In the genomic region with DNA sequence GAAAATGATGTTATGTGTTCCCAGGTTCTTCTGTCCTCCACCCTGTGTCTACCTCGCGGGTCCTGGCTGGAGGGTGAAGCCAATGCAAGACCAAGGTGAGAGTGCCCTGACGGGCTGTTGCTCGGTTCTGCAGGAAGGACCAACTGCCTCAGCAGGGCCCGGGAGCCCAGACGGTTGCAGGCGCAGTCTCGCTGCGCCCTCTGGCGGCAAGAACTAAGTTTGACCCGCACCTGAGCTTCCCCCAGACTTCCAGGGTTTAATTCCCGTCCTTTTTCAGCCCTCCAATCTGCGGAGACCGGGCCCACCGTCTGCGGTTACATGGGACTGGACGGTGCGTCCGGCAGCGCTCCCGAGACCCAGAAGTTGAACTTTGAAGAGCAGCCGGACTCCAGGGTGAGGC, we compare ENCODE assay signal across 10 mouse cellular contexts. TPM values are rescaled to one million over a fixed set of nuclear protein-coding genes. Genes with fewer than 3 reads are reported as not detected.
A peak's percentile ranks its signal among the peaks of the same experiment; 100 is the strongest.
DNase-seq lines count a peak whose midpoint lies in the region; ATAC-seq and TF ChIP-seq lines count a peak whose summit lies in the region.
"Had no signal": no experiment of that assay in that cellular context is flagged by ENCODE, and none has a peak within 500 bp of the region (broad histone marks: within the 10 kb centered on the region; RNA-seq: fewer than 3 reads in every experiment).

No protein-coding gene starts in this region.

- H3K4me2 ChIP-seq in forebrain, embryonic 15.5 days (replicated peaks): no peak overlapping the region
- peak overlapping the region; percentile 22; the same call in 1 of the 2 replicates for H3K4me2 ChIP-seq in heart, postnatal 0 days (ENCODE audit: low read depth, low read length)

- H3K27ac ChIP-seq in forebrain, embryonic 10.5 days: no peak overlapping the region
- no peak overlapping the region for H3K27ac ChIP-seq in forebrain, embryonic 15.5 days (replicated peaks)
- H3K27ac ChIP-seq in bone marrow macrophage, adult 2 months (ENCODE audit: insufficient read depth, low read depth, low read length): no peak overlapping the region
- no peak overlapping the region for H3K27ac ChIP-seq in embryonic fibroblast, embryonic 13.5 days (ENCODE audit: insufficient read depth, low read length)
- H3K27ac ChIP-seq in heart, postnatal 0 days (ENCODE audit: low read depth): no peak overlapping the region
- no peak overlapping the region for H3K27ac ChIP-seq in layer of hippocampus, adult 2 months
- H3K27ac ChIP-seq: macrophage had no signal

- ATAC-seq in forebrain, embryonic 15.5 days (replicated peaks): no peak; the same call in 1 of the 2 replicates
- ATAC-seq in heart, postnatal 0 days (ENCODE audit: insufficient read depth, low read depth): peak; percentile 47; the same call in 1 of the 2 replicates
- ATAC-seq: Patski had no signal

- no peak for TF ChIP-seq EP300 in heart, postnatal 0 days (IDR thresholded peaks at IDR 0.05; ENCODE audit: low read depth)

- no peak overlapping the region for H3K4me3 ChIP-seq in forebrain, embryonic 10.5 days
- no peak overlapping the region for H3K4me3 ChIP-seq in forebrain, embryonic 15.5 days
- H3K4me3 ChIP-seq in bone marrow macrophage, adult 2 months (ENCODE audit: insufficient read depth, low read length): 0 out of 2 replicates have a peak overlapping the region, but pooled peaks have one; percentile 3
- no peak overlapping the region for H3K4me3 ChIP-seq in embryonic fibroblast, embryonic 13.5 days (ENCODE audit: insufficient read depth, low read length)
- no peak overlapping the region for H3K4me3 ChIP-seq in heart, postnatal 0 days (ENCODE audit: low read depth, low read length)
- no peak overlapping the region for H3K4me3 ChIP-seq in layer of hippocampus, adult 2 months

- peak; percentile 97 for TF ChIP-seq CTCF in bone marrow macrophage, adult 2 months (IDR thresholded peaks at IDR 0.05; ENCODE audit: low read depth, low read length)
- TF ChIP-seq CTCF in embryonic fibroblast, embryonic 13.5 days (IDR thresholded peaks at IDR 0.05; ENCODE audit: borderline replicate concordance, insufficient read depth, low read length): peak; percentile 83
- peak; percentile 78 for TF ChIP-seq CTCF in heart, postnatal 0 days (IDR thresholded peaks at IDR 0.05; ENCODE audit: low read depth)
- TF ChIP-seq CTCF in layer of hippocampus, adult 2 months (conservative IDR thresholded peaks at IDR 0.05): peak; percentile 97

- no peak overlapping the region for H3K9ac ChIP-seq in forebrain, embryonic 15.5 days (replicated peaks)
- H3K9ac ChIP-seq in heart, postnatal 0 days (replicated peaks; ENCODE audit: low read depth, low read length): no peak overlapping the region

- H3K27me3 ChIP-seq in forebrain, embryonic 10.5 days (ENCODE audit: poor library complexity, severe bottlenecking): peaks cover 88% of the 10 kb centered on the region
- peaks cover 69% of the 10 kb centered on the region for H3K27me3 ChIP-seq in forebrain, embryonic 15.5 days
- H3K27me3 ChIP-seq in heart, postnatal 0 days (ENCODE audit: control insufficient read depth, insufficient read depth, low read length): peaks cover 86% of the 10 kb centered on the region
- H3K27me3 ChIP-seq: Patski had no signal

- peaks cover 28% of the 10 kb centered on the region for H3K4me1 ChIP-seq in forebrain, embryonic 10.5 days
- peaks cover 11% of the 10 kb centered on the region for H3K4me1 ChIP-seq in forebrain, embryonic 15.5 days
- H3K4me1 ChIP-seq in bone marrow macrophage, adult 2 months (ENCODE audit: control insufficient read depth, insufficient read depth, low read length): no peaks in the 10 kb centered on the region
- 0 out of 2 replicates have a peak, but pooled peaks cover 2% of the 10 kb centered on the region for H3K4me1 ChIP-seq in embryonic fibroblast, embryonic 13.5 days (ENCODE audit: control insufficient read depth, insufficient read depth, low read length)
- no peaks in the 10 kb centered on the region for H3K4me1 ChIP-seq in heart, postnatal 0 days (ENCODE audit: control insufficient read depth, insufficient read depth)

- H3K9me3 ChIP-seq in forebrain, embryonic 10.5 days: no peaks in the 10 kb centered on the region
- no peaks in the 10 kb centered on the region for H3K9me3 ChIP-seq in forebrain, embryonic 15.5 days
- no peaks in the 10 kb centered on the region for H3K9me3 ChIP-seq in heart, postnatal 0 days (replicated peaks; ENCODE audit: control insufficient read depth, low read length)

- 1% methylated on average over 22 of the region's 22 CpGs for WGBS in forebrain, embryonic 10.5 days
- under 1% methylated on average over 22 of the region's 22 CpGs for WGBS in forebrain, embryonic 15.5 days
- WGBS in heart, postnatal 0 days: under 1% methylated on average over 22 of the region's 22 CpGs

- no peak for TF ChIP-seq POLR2A in bone marrow macrophage, adult 2 months (IDR thresholded peaks at IDR 0.05; ENCODE audit: borderline replicate concordance, low read depth, low read length)
- no peak for TF ChIP-seq POLR2A in embryonic fibroblast, embryonic 13.5 days (IDR thresholded peaks at IDR 0.05; ENCODE audit: low read depth, low read length)

- DNase-seq in forebrain, embryonic 10.5 days (ENCODE audit: extremely low spot score, low spot score): peak; percentile 79
- DNase-seq in heart, postnatal 0 days (ENCODE audit: low spot score): peak; percentile 60
- DNase-seq in layer of hippocampus, adult 2 months (ENCODE audit: low spot score in 2 of 2): peak; percentile 56 to 74
- DNase-seq in lung, postnatal 14 days: peak; percentile 81
- DNase-seq in skeletal muscle tissue, adult 2 months (ENCODE audit: low read depth, low spot score): peak; percentile 42

- H3K36me3 ChIP-seq in forebrain, embryonic 10.5 days (replicated peaks): no peaks in the 10 kb centered on the region
- no peaks in the 10 kb centered on the region for H3K36me3 ChIP-seq in forebrain, embryonic 15.5 days
- no peaks in the 10 kb centered on the region for H3K36me3 ChIP-seq in heart, postnatal 0 days (replicated peaks; ENCODE audit: control insufficient read depth, insufficient read depth, low read length)

RNA-seq across cellular contexts. Expression of gene Matn4, which starts 2.7 kb away (rescaled TPM):
- polyA plus RNA-seq in forebrain, embryonic 10.5 days (2016; fragmentation: Nextera tagmentation; extraction: Ambion mirVana): not detected in 2 replicates
- 0.94 and 1.1 TPM in 2 replicates for polyA plus RNA-seq in forebrain, embryonic 15.5 days (2015; fragmentation: Nextera tagmentation; extraction: Ambion mirVana)
- not detected in 2 replicates for polyA plus RNA-seq in bone marrow macrophage, adult 2 months (2012; ENCODE audit: insufficient read depth, insufficient read length, missing spikeins)
- 0.18 and 3.1 TPM in 2 replicates for polyA plus RNA-seq in embryonic fibroblast, embryonic 13.5 days (2011; ENCODE audit: insufficient read length, low read depth, missing spikeins)
- 1.7 and 3.3 TPM in 2 replicates for total RNA-seq in heart, postnatal 0 days (2014; rRNA removed; ENCODE audit: low replicate concordance)
- 1.1 and 1.5 TPM in 2 replicates for polyA plus RNA-seq in heart, postnatal 0 days (2015; fragmentation: Nextera tagmentation; extraction: Ambion mirVana)
- 10 to 100 TPM; 10.3 to 11.2 TPM for total RNA-seq in layer of hippocampus, adult 2 months (2021)
- polyA plus RNA-seq: macrophage had no signal

RNA-seq across cellular contexts. Expression of gene Rbpjl, which starts 4.8 kb away (rescaled TPM):
- polyA plus RNA-seq in forebrain, embryonic 10.5 days (2016; fragmentation: Nextera tagmentation; extraction: Ambion mirVana): not detected in 2 replicates
- polyA plus RNA-seq in forebrain, embryonic 15.5 days (2015; fragmentation: Nextera tagmentation; extraction: Ambion mirVana): 0.05 TPM in 1 of 2 replicates, not detected in the other
- not detected in 2 replicates for polyA plus RNA-seq in bone marrow macrophage, adult 2 months (2012; ENCODE audit: insufficient read depth, insufficient read length, missing spikeins)
- polyA plus RNA-seq in embryonic fibroblast, embryonic 13.5 days (2011; ENCODE audit: insufficient read length, low read depth, missing spikeins): not detected in 2 replicates
- total RNA-seq in heart, postnatal 0 days (2014; rRNA removed; ENCODE audit: low replicate concordance): not detected in 2 replicates
- polyA plus RNA-seq in heart, postnatal 0 days (2015; fragmentation: Nextera tagmentation; extraction: Ambion mirVana): 0.04 and 0.05 TPM in 2 replicates
- total RNA-seq in layer of hippocampus, adult 2 months (2021): under 1 TPM; 0.07 to 0.46 TPM
- polyA plus RNA-seq: macrophage had no signal

RNA-seq across cellular contexts. Expression of gene Slpi, which starts 18.8 kb away (rescaled TPM):
- 0.22 and 0.36 TPM in 2 replicates for polyA plus RNA-seq in forebrain, embryonic 10.5 days (2016; fragmentation: Nextera tagmentation; extraction: Ambion mirVana)
- polyA plus RNA-seq in forebrain, embryonic 15.5 days (2015; fragmentation: Nextera tagmentation; extraction: Ambion mirVana): 0.29 TPM in 1 of 2 replicates, not detected in the other
- polyA plus RNA-seq in bone marrow macrophage, adult 2 months (2012; ENCODE audit: insufficient read depth, insufficient read length, missing spikeins): 2.1 and 2.3 TPM in 2 replicates
- polyA plus RNA-seq in embryonic fibroblast, embryonic 13.5 days (2011; ENCODE audit: insufficient read length, low read depth, missing spikeins): 0.90 TPM in 1 of 2 replicates, not detected in the other
- total RNA-seq in heart, postnatal 0 days (2014; rRNA removed; ENCODE audit: low replicate concordance): not detected in 2 replicates
- polyA plus RNA-seq in heart, postnatal 0 days (2015; fragmentation: Nextera tagmentation; extraction: Ambion mirVana): 2.0 and 3.7 TPM in 2 replicates
- total RNA-seq in layer of hippocampus, adult 2 months (2021): 1 to 10 TPM in 1 of 2 experiments, not detected in 1; 1.8 TPM

RNA-seq across cellular contexts. Expression of gene Sdc4, which starts 36.0 kb away (rescaled TPM):
- 19.6 and 22.7 TPM in 2 replicates for polyA plus RNA-seq in forebrain, embryonic 10.5 days (2016; fragmentation: Nextera tagmentation; extraction: Ambion mirVana)
- 6.1 and 6.4 TPM in 2 replicates for polyA plus RNA-seq in forebrain, embryonic 15.5 days (2015; fragmentation: Nextera tagmentation; extraction: Ambion mirVana)
- 125 and 132 TPM in 2 replicates for polyA plus RNA-seq in bone marrow macrophage, adult 2 months (2012; ENCODE audit: insufficient read depth, insufficient read length, missing spikeins)
- 242 and 248 TPM in 2 replicates for polyA plus RNA-seq in embryonic fibroblast, embryonic 13.5 days (2011; ENCODE audit: insufficient read length, low read depth, missing spikeins)
- 42.2 and 46.5 TPM in 2 replicates for total RNA-seq in heart, postnatal 0 days (2014; rRNA removed; ENCODE audit: low replicate concordance)
- 30.4 and 30.7 TPM in 2 replicates for polyA plus RNA-seq in heart, postnatal 0 days (2015; fragmentation: Nextera tagmentation; extraction: Ambion mirVana)
- 100 to 1,000 TPM; 122 to 137 TPM for total RNA-seq in layer of hippocampus, adult 2 months (2021)

RNA-seq across cellular contexts. Expression of gene Sys1, which starts 49.1 kb away (rescaled TPM):
- 57.9 and 59.5 TPM in 2 replicates for polyA plus RNA-seq in forebrain, embryonic 10.5 days (2016; fragmentation: Nextera tagmentation; extraction: Ambion mirVana)
- polyA plus RNA-seq in forebrain, embryonic 15.5 days (2015; fragmentation: Nextera tagmentation; extraction: Ambion mirVana): 76.6 and 82.2 TPM in 2 replicates
- 33.3 and 33.9 TPM in 2 replicates for polyA plus RNA-seq in bone marrow macrophage, adult 2 months (2012; ENCODE audit: insufficient read depth, insufficient read length, missing spikeins)
- polyA plus RNA-seq in embryonic fibroblast, embryonic 13.5 days (2011; ENCODE audit: insufficient read length, low read depth, missing spikeins): 23.1 and 23.6 TPM in 2 replicates
- 71.8 and 87.9 TPM in 2 replicates for total RNA-seq in heart, postnatal 0 days (2014; rRNA removed; ENCODE audit: low replicate concordance)
- polyA plus RNA-seq in heart, postnatal 0 days (2015; fragmentation: Nextera tagmentation; extraction: Ambion mirVana): 37.6 and 39.1 TPM in 2 replicates
- total RNA-seq in layer of hippocampus, adult 2 months (2021): 10 to 100 TPM; 40.8 to 41.0 TPM
